Mouse (Mus musculus) forebrain, embryonic 11.5 days (tissue): ENCODE results near the gene Tcl1. TPM values are rescaled to one million over a fixed set of nuclear protein-coding genes. Genes with fewer than 3 reads are reported as not detected.

Experiments
- polyA plus RNA-seq: library from polyadenylated mRNA; unstranded; fragments of >200 nt; fragmentation: Nextera tagmentation; extraction: Ambion mirVana; gene quantifications from 2 replicates; pipeline ENCODE4 v1.2.1, GENCODE M21; 2014

The Tcl1 gene
- polyA plus RNA-seq, 1 experiment from 2014 or later = not detected

Other genes with a start within 250 kb of the Tcl1 start
- gene Syne3, start 213.0 kb downstream of the Tcl1 start, polyA plus RNA-seq = 0.20 and 0.28 TPM in 2 replicates
- gene Glrx5, start 190.1 kb downstream of the Tcl1 start, polyA plus RNA-seq = 188 and 196 TPM in 2 replicates
- not detected in 2 replicates for gene Tcl1b2, start 76.8 kb downstream of the Tcl1 start, polyA plus RNA-seq
- not detected in 2 replicates for gene Tcl1b1, start 63.1 kb downstream of the Tcl1 start, polyA plus RNA-seq
- not detected in 2 replicates for gene Tcl1b5, start 46.4 kb downstream of the Tcl1 start, polyA plus RNA-seq
- not detected in 2 replicates for gene Tcl1b3, start 31.8 kb downstream of the Tcl1 start, polyA plus RNA-seq
- gene Tcl1b4, start 20.8 kb downstream of the Tcl1 start, polyA plus RNA-seq = not detected in 2 replicates
- 0.65 and 0.91 TPM in 2 replicates for gene Tunar, start 111.1 kb upstream of the Tcl1 start, polyA plus RNA-seq
- 5.3 and 6.1 TPM in 2 replicates for gene D430019H16Rik, start 231.1 kb upstream of the Tcl1 start, polyA plus RNA-seq